Mouse (Mus musculus) neural tube, postnatal 0 days (tissue): Measurements from ENCODE around the gene Timeless. TPM values are rescaled to one million over a fixed set of nuclear protein-coding genes. Genes with fewer than 3 reads are reported as not detected.

Experiments
- polyA plus RNA-seq: library from polyadenylated mRNA; unstranded; fragments of >200 nt; fragmentation: Nextera tagmentation; extraction: Ambion mirVana; gene quantifications from 2 replicates; pipeline ENCODE4 v1.2.1, GENCODE M21; 2015

Gene Timeless
- polyA plus RNA-seq, result 11.0 and 13.3 TPM in 2 replicates

DNA sequence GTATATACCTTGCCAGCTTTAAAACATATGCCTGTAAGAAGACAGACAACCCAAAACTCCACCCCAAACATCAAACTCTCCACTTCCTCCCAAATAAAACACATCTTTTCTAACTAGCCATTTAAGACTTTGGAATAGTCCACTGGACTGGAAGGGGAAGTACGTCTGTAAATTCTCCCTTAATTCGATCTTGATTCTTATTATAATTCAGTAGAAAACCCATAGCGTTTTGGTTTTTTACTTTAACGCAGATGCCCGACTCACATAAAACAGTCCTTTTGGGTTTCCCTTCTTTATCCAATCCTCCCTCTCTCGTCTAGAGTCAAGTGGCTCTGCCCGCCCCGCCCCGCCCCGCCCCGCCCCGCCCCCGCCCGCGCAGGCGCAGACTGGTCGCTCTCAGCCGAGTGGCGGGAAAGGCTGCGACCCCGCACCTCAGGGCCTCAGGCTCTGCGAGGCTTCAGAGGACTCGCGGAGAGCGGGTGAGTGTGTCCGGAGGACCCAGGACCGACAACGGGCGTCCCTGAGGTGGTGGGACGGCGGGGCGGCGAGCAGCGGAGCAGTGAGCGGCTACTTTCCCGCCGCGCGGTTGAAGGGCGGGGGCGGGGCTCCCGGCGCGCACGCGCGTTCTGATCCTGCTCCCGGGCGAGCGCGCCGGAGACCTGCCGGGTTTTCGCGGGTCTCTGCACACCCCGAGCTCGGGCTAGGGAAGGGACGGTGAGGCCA is at the start of gene Timeless:
Timeless (plus strand) TSS at position 369 of the 723 bp plus-strand sequence.

DNA sequence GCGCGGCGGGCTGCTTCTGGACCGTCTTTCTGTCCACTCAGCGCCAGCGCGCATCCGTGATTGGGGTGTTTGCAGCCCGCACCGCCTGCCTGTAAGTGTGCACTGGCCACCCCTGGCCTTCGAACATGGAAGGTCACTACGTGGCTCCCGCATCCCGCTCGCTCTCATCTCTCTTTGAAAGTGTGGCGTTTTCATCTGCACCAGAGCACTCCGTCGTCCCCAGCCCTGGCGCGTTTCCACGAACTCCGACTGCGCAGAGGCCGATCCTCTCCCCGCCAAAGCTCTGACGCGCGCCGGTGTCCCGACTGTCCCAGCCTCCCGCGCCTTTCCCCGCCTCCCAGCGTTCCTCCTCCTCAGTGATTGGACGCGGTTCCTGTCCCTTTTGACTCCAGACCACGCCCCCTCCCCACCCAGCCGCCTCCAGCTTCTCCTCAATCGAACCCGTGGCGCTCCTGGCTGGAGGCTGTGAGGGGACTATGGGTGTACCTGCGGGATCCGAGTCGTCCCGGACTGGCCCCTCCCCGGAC is 37.8 kb upstream of the Timeless start, which contains the start of gene Gls2:
Gls2 (plus strand) TSS at position 434 of the 527 bp plus-strand sequence.

GRCm38 (mm10) chr10:128211390-128212108 is 20.3 kb upstream of the Timeless start, which contains the start of gene Spryd4:
Gene Spryd4, minus strand, starts transcription at chr10:128211807.

GRCm38 (mm10) chr10:128225538-128225937 is 6.3 kb upstream of the Timeless start, which contains the start of gene Mip:
Gene Mip, plus strand, starts transcription at chr10:128225838.

GRCm38 (mm10) chr10:128253677-128254255 is 21.9 kb downstream of the Timeless start, which contains the start of gene Apon:
Gene Apon, plus strand, starts transcription at chr10:128254096.

DNA sequence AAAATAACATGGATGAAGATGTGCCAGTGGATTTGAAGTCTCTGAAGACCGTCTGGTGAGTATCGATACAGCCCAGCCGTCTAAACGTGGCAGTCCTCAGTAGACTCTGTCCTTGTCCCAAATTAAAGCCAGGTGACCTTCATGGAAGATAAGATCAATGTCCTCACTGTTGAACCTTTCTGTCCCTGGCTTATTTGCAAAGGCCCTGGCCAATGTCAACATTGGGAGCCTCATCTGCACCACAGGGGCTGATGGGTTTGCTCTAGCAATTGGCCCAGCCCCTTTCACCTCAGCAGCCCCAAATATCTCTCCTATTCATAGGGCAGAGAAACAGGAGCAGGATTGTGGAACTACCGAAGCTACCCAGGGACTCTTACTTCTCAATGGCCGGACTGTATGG is 36.5 kb downstream of the Timeless start, which contains the start of gene Apof:
Apof (plus strand) TSS at position 301 of the 400 bp plus-strand sequence.

DNA sequence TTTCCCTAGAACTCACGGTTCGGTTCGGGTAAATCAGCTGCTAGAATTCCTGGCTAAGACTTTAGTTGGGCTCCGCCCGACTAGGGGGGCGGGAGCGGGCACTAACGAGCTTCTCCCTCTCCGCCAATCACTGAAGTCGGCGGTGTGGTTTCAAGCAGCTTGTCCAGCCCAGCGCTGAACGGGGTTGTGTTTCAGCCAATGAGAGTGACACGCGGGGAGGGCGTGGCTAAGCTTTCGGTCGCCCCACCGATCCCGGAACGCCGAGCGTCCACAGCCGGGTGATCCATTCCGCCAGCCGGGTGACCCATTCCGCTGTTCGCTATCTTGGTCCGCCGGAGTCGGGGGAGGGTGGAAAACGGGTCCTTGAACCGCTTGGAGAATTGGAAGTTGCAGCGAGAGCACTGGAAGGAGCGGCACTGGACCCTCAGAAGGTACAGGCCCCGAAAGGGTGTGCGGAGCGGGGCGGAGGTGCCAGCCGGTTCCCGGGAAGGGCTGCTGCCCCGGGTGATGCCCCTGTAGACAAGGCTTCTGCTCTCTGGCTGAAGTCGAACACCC is 38.5 kb downstream of the Timeless start, which contains the start of gene Stat2:
Stat2 (plus strand) TSS at position 273 of the 555 bp plus-strand sequence.

GRCm38 (mm10) chr10:128298702-128299171 is 66.9 kb downstream of the Timeless start, which contains the start of gene Il23a:
Gene Il23a, minus strand, starts transcription at chr10:128298752.

Other genes starting within 250 kb of the Timeless start
- gene Hsd17b6, start 224.5 kb upstream of the Timeless start, polyA plus RNA-seq, result not detected in 2 replicates
- 24.3 and 26.1 TPM in 2 replicates for gene Prim1, start 216.9 kb upstream of the Timeless start, polyA plus RNA-seq
- 431 and 441 TPM in 2 replicates for gene Naca, start 196.5 kb upstream of the Timeless start, polyA plus RNA-seq
- gene Ptges3, start 173.1 kb upstream of the Timeless start, polyA plus RNA-seq, result 362 and 422 TPM in 2 replicates
- 2,307 and 2,329 TPM in 2 replicates for gene Atp5b, start 148.8 kb upstream of the Timeless start, polyA plus RNA-seq
- 10.3 and 11.0 TPM in 2 replicates for gene Baz2a, start 140.5 kb upstream of the Timeless start, polyA plus RNA-seq
- 6.5 and 7.0 TPM in 2 replicates for gene Rbms2, start 51.8 kb upstream of the Timeless start, polyA plus RNA-seq
- gene Gls2, start 37.6 kb upstream of the Timeless start, polyA plus RNA-seq, result 2.4 and 3.4 TPM in 2 replicates
- gene Spryd4, start 20.3 kb upstream of the Timeless start, polyA plus RNA-seq, result 25.4 and 26.1 TPM in 2 replicates
- gene Mip, start 6.2 kb upstream of the Timeless start, polyA plus RNA-seq, result not detected in 2 replicates
- gene Apon, start 22.0 kb downstream of the Timeless start, polyA plus RNA-seq, result not detected in 2 replicates
- 0.52 and 0.73 TPM in 2 replicates for gene Apof, start 36.6 kb downstream of the Timeless start, polyA plus RNA-seq
- 12.7 and 12.8 TPM in 2 replicates for gene Stat2, start 38.5 kb downstream of the Timeless start, polyA plus RNA-seq
- 0.13 and 0.40 TPM in 2 replicates for gene Il23a, start 66.7 kb downstream of the Timeless start, polyA plus RNA-seq
- 11.9 and 14.3 TPM in 2 replicates for gene Pan2, start 71.3 kb downstream of the Timeless start, polyA plus RNA-seq
- 196 and 205 TPM in 2 replicates for gene Cnpy2, start 90.4 kb downstream of the Timeless start, polyA plus RNA-seq
- 251 and 275 TPM in 2 replicates for gene Cs, start 105.7 kb downstream of the Timeless start, polyA plus RNA-seq
- gene Coq10a, start 136.9 kb downstream of the Timeless start, polyA plus RNA-seq, result 53.4 and 56.3 TPM in 2 replicates
- gene Ankrd52, start 145.1 kb downstream of the Timeless start, polyA plus RNA-seq, result 10.7 and 13.3 TPM in 2 replicates
- 0.67 and 1.3 TPM in 2 replicates for gene Slc39a5, start 169.2 kb downstream of the Timeless start, polyA plus RNA-seq
- 145 TPM in 2 replicates for gene Nabp2, start 179.4 kb downstream of the Timeless start, polyA plus RNA-seq
- 65.5 and 72.9 TPM in 2 replicates for gene Rnf41, start 179.6 kb downstream of the Timeless start, polyA plus RNA-seq
- gene Smarcc2, start 227.2 kb downstream of the Timeless start, polyA plus RNA-seq, result 93.1 and 115 TPM in 2 replicates